Mouse (Mus musculus) bone marrow macrophage, adult 2 months (primary cell): ENCODE measurements at regions not wholly inside any gene's neighbourhood (a gene's known extent, or its start where the extent isn't known, plus 50 kb on each side); places are given as distances from the start of the nearest gene placed in this dataset.

Experiments used
- CTCF ChIP-seq: IDR thresholded peaks from 2 replicates; pipeline ENCODE4 v1.5.1; 2012; ENCODE audit warnings: low read depth, mild to moderate bottlenecking, low read length, moderate library complexity
- POLR2A ChIP-seq: IDR thresholded peaks from 2 replicates; pipeline ENCODE4 v1.6.1; 2012; ENCODE audit warnings: mild to moderate bottlenecking, low read depth, low read length, borderline replicate concordance

GRCm38 (mm10) chr15:97606232-97606629 lies 99.4 kb downstream of the Rpap3 start:
- TF ChIP-seq POLR2A = no peak
- TF ChIP-seq CTCF = no peak
